Mouse (Mus musculus) cerebellum, adult 9-11 months (tissue): ENCODE measurements around the gene Slc30a4.

Source experiments
- DNase-seq: peaks from one replicate; pipeline ENCODE4 v3.0.0; 2022

Gene Slc30a4

DNA sequence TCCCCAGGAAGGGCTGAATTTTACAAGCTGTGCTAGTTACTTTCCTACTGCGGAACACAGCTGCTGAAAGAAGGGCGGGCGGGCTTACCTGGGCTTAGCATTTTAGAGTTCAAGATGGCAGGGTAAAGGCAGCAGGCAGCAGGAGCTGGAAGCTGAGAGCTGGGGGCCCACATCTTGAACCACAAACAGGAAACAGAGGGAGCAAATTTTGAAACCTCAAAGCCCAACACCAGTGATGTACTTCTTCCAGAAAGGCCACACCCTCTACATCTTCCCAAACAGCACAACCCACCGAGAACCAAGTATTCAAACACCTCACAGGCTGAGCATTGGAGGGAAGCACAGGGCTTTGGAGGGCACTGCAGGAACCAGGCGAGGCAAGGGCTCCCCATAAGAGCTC lies 29.6 kb downstream of the Slc30a4 start:
- DNase-seq: no peak

DNA sequence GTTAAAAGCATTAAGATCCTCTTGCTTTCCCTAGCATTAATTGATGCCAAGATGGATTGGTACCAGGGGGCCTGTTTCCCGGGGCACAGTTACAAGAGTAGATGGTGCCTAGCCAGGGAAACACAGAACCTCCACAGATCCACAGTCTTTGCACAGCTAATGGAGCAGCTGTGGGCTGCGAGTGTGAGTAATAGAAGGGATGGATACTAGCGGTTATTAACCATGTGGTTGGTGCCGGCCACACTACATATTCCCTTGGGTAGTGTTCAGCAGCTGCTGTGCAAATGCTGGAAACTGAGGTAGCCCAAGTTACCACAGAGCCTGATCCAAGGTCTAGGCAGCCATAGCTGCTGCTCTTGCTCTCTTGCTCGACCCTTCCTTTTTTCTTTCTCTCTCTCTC lies 30.7 kb downstream of the Slc30a4 start:
- DNase-seq: no peak

DNA sequence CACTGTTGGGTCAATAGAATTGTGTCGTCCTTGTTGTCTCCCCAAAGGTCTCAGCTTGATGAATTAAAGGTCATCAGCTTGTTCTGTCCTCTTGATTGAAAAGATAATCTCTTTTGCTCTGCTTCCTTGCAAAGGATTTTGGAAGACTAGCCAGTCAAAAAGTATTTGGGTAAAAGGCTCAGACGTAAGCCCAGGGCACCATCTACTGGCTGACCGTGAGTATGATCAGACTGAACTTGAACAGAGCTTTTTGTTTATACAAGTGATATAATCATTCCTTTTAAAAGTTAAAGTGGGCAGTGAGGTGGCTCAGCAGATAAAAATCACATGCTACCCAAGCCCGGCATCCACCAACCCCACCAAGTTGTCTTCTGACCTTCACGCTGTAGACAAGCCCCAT lies 34.6 kb downstream of the Slc30a4 start:
- no peak for DNase-seq

DNA sequence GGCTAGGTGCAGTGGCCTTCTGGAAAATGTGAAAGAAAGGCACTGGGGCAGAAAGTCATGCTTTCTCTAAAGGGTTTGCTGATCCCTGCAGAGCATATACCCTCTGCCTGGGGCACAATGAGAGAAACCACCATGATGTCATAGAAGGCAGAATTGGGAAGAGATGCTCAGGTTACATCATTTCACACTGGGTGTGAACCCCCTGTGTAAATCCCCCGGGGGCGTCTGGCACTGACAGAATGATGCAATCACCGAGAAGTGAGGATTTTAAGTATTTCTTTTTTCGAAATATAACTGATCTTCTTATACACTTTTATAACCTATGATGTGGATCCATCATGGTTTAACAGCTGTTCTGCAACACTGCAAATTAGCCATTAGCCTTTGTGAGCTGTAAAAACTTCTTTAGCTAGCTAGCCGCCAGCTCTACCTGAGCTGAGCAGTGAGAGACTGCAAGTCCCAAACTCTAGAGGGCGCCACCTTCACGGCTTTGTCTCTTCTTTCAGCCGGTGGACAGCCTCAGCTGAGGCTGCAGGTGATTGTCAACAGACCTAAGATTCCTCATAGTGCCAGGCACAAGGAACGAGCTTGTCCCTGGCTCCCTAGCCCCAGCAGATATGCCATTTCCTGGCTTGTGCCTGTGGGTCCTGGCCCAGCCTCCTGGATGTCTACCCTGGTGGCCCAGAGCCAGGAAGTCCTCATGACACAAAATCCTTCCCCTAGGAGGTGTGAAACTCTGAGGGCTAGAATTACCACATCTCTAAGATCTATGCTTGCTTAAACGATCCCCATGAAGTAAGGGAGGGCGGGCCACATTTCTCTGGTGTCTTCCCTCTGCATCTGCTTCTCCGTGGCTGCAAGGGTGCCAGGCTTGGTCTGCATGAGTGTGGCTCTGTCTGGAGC lies 36.2 kb downstream of the Slc30a4 start:
- peak; percentile 22 for DNase-seq

DNA sequence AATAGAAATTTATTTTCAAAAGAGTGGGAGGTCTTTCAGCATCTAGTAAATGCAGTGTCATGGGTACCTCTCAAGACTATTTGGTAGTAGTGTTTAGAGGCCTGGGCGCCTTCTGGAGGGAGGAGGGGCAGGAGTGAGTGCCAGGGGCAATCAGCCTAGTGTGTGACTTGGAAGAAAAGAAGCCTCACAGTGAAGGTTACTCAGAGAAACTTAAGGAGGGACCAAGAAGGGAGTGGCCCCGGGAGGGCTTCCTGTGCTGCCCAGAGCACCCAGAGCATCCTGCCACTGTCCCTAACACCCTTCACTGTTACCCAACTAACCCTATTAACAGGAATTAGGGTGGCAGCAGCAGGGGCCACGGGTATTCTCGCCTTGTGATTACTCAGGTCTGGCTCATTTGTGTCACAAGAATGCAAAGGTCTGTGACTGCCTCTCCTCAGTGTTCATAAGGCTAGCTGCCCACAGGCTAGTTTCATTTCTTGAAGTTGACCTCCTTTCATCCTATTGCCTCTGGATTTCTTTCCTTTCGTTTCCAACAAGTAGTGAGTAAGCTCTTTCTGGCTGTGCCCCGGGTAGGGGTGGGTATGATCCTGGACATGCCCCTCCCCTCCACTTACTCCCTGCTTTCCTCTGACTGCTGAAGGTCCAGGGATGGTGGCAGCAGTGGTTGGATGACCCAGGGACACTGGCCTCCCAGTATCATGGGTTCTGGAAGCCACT lies 37.0 kb downstream of the Slc30a4 start:
- DNase-seq: no peak

DNA sequence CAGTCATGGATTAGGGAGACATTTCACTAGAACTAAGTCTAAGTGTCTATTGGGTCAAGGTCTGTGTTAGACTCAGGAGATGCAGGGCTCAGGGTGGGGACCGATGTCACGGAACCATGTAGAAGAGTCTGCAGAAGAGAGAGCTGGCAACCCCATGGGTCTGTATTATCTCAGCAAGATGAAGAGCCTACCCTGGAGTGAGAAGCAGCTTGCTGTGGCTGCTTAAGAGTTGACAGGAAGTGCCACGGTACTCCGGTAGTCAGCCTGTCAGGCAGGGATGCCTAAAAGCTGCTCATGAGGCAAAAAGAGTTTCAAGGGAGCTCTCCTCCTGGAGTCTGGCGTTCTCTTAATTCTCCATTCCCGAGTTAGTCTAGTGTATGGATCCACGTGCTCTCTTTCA lies 42.6 kb downstream of the Slc30a4 start:
- no peak for DNase-seq

DNA sequence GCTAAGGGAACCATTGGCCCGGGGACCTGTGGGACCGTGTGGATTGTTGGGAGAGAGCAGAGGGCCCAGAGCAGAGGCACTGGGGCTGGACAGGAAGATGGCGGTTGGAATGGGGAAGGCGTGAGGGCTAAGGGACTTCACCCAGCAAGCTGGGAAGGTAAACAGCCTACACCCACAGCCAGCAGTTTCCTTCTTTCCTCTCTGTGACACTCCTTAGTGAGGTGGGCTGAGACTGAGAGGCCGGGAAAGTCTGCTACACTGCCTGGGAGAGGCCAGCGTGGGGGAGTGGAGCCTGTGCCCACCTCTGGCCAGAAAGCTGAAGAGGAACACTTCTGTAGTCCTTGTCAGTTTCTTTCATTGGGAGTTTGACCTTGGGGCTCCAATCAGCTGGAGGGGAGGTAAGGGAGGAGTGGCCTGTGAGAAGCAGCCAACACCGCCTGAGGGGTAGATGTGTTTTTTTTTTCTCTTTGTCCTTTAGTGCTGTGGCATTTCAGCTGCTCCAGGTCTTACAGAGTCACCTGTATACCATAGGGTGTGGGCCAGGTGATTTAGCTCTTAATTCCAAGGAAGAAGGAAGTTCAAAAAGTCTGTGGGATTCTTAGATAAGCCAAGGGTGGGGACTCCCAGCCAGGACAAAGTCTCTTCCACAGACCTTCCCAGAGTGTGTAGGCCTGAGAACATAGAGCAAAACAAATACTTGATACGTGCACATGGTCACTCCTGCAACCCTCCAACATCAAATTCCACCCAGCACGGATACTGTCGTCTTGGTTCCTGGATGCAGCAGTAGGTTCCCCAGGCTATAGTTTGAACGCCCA lies 44.5 kb downstream of the Slc30a4 start:
- no peak for DNase-seq

DNA sequence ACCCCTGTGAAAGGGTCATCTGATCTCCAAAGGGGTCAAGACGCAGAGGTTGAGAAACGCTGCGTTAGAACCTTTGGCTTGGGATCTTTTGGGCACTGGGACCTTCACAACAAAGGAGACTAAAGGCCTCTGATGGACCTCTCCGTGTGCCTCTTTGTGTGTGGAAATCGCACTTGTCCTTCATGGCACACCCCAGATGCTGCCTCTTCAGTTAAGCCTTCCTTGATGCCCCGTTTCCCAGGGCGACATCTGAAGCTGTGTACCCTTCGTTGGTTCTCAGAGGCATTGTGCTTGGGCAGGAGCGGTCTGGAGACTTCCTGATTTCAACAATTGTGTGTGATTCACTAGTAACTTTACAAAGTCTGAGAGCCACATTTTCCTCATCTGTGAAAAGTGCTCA lies 45.7 kb downstream of the Slc30a4 start:
- no peak for DNase-seq

DNA sequence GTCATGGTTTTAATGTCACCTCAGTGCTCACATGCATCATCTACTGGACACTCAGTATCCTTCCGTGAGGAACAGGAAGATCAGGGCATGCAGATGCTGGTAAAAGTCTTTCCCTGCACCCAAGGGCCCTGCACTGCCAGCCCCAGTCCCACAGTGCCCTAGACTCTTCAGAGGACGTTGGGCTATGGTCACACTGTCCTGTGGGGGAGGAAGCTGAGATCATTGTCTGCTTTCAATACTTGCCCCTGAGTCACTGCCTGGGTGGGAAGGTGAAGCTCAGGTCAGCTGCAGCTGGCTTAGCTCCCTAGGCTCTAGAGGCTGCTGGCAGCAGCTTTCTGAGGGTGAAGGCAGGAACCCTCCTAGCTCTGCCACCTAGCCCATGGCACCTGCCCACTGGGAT lies 46.4 kb downstream of the Slc30a4 start:
- no peak for DNase-seq

DNA sequence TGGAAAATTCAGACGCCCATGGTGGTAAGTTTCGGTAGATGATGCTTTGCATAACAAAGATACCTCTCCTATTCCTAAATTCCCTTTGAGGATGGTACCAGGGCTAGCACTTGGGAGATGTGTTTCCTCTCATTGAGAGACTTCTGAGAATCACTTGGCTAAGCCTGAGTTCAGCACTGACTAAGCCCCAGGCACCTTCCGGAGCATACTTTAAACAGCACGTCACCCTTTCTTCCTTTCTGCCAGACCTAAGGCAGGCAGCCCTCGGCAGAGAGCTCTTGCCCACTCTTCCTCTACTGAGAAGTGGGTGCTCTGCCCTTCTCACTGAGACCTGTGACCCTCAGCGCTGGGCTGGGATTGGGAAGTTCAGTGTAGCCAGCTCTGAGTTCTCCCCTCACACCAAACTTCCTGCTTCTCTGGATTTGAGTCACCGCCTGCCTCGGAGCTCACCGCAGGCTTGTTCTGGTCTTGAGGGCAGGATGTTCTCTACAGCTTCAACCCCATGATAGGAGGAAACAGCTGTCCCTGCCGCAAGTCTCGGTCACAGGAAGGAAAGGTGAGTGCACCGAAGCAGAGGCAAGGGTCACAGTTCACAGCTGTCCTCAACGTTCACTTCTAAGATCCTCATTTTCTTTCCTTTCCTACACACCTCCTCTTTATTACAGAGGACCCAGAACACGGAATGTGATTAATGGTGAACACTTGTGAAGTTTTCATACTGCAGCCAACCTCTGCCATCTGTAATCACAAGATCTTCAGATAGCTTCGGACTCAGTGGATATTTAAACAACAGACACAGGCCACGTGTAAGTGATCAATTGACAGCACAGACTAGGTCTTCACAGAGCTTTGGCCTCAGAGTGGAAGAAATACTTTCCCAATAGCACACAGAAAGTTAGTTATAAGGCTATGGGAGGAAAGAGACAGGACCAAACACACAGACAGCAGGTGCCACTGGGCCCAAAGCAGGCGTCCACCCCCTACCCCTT lies 50.1 kb downstream of the Slc30a4 start:
- no peak for DNase-seq

DNA sequence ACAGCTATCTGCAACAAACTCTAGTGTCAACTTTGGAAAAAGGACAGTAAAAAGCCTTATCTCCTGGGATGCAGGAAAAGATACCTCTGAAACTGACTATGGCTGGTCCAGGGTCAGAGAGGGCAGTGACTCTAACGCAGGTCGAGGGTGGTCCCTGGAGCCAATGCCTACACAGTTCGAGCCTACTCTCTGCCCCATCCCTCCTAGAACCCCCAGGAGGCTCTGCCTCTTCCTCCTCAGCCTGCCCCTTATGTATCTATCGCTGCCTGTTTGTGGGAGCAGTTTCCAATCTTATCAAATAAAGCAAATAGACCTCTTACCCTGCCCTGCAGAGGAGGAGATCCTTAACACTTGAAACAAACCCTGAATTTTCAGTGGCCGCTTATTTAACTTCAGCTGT lies 63.8 kb downstream of the Slc30a4 start:
- no peak for DNase-seq

DNA sequence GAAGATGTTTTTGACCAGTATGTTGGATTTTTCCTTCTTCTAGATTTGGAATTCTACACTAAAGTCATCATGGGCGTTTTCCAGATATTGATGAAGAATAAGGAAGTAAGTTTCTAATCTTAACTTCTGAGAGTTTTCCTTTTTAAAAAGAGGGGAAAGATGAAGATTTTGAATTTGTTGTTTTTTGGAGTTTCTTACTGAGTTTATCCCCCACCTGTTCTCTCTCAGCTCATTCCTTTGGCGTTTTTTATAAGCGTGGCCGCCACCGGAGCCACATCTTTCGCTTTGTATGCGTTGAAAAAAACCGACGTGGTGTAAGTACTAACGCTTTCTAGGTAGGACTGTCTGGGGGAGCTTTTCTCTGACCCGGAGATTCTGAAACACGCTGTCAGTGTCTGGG lies 64.4 kb downstream of the Slc30a4 start:
- DNase-seq: no peak

DNA sequence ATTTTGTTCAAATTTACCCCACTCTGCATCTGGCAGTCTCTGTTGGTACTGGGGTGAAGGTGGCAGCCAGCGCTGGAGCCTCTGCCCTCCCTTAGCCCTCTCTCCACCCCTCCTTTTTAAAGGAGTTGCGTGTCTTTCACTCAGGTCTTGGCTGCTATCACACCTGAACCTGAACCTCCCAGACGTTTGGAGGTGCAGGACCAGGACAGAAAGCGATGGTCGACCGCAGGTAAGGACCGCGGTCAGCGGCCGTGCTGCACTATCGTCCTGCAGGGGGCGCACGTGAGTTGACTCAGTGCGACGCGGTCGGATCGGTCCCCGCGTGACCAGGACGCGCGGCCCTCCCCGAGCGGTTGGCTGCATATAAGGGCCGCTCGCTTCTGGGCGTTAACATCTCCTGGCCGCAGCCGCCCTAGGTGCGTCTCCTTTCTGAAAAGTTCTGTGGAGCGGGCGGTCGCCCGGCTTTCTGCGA lies 64.9 kb downstream of the Slc30a4 start:
- peak; percentile 65 for DNase-seq

DNA sequence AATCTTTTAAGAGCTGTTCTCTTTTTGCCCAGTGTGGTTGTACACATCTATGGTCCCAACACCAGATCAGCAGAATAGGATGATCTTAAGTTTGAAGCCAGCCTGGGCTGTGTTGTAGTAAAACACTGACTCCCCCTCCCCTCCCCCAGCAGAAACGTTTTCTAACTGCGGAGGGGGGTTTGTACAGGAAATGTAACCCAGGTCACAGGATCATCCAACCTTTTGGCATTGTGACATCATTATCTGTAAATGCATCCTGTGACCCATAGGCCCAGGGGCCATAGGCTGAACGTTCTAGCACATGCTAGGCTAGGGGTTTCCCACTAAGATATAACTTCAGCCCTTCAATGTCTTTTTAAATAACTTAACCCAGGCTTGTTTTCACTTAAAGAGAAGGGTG lies 65.8 kb downstream of the Slc30a4 start, which contains the start of gene AA467197:
Gene AA467197, plus strand, starts transcription at position 301 of the 400 bp plus-strand sequence.
- no peak for DNase-seq
